10 mouse cellular contexts compared by ENCODE assay signal in the genomic region with DNA sequence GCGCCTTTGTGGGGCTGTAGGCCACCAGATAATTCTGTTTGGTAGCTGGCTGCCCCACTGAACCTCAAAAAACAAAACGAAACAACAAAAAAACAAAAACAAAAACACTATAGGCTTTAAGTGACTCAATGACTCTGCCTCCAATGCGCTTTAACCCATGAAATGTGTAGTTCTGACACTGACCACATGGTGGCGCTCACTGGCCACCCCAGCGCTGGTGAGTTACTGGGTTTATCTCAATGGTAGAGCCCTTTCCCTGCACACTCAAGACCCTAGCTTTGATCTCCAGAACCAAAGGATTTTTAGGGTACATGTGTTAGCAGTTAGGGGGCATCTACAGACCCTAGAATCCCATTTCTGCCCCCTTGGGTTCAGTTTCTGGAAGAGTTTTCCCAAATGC. TPM values are rescaled to one million over a fixed set of nuclear protein-coding genes. Genes with fewer than 3 reads are reported as not detected.
DNase-seq lines count a peak whose midpoint lies in the region; ATAC-seq lines count a peak whose summit lies in the region.
"Had no signal": no experiment of that assay in that cellular context is flagged by ENCODE, and none has a peak within 500 bp of the region (broad histone marks: within the 10 kb centered on the region; RNA-seq: fewer than 3 reads in every experiment).

No protein-coding gene starts in this region.

- no peak overlapping the region for H3K9ac ChIP-seq in forebrain, embryonic 12.5 days
- no peak overlapping the region for H3K9ac ChIP-seq in midbrain, embryonic 11.5 days (ENCODE audit: low read length)
- no peak overlapping the region for H3K9ac ChIP-seq in midbrain, embryonic 16.5 days (ENCODE audit: low read depth, low read length)

- peaks cover 4% of the 10 kb centered on the region; the same call in 1 of the 2 replicates for H3K4me1 ChIP-seq in forebrain, embryonic 10.5 days
- H3K4me1 ChIP-seq in forebrain, embryonic 12.5 days: no peaks in the 10 kb centered on the region
- no peaks in the 10 kb centered on the region for H3K4me1 ChIP-seq in midbrain, embryonic 11.5 days (ENCODE audit: control insufficient read depth, insufficient read depth, low read length)
- no peaks in the 10 kb centered on the region for H3K4me1 ChIP-seq in midbrain, embryonic 16.5 days (ENCODE audit: control insufficient read depth, insufficient read depth, low read length)

- ATAC-seq in forebrain, embryonic 12.5 days (ENCODE audit: low FRiP score): no peak
- ATAC-seq in midbrain, embryonic 11.5 days (ENCODE audit: low FRiP score): no peak
- no peak for ATAC-seq in midbrain, embryonic 16.5 days

- H3K27ac ChIP-seq in forebrain, embryonic 10.5 days: no peak overlapping the region
- no peak overlapping the region for H3K27ac ChIP-seq in forebrain, embryonic 12.5 days
- no peak overlapping the region for H3K27ac ChIP-seq in midbrain, embryonic 11.5 days (ENCODE audit: low read depth, low read length)
- no peak overlapping the region for H3K27ac ChIP-seq in midbrain, embryonic 16.5 days (ENCODE audit: low read length)
- H3K27ac ChIP-seq: macrophage had no signal

- no peaks in the 10 kb centered on the region for H3K36me3 ChIP-seq in forebrain, embryonic 10.5 days (replicated peaks)
- H3K36me3 ChIP-seq in forebrain, embryonic 12.5 days (replicated peaks): no peaks in the 10 kb centered on the region
- no peaks in the 10 kb centered on the region for H3K36me3 ChIP-seq in midbrain, embryonic 11.5 days (ENCODE audit: control insufficient read depth, insufficient read depth, low read length)
- no peaks in the 10 kb centered on the region for H3K36me3 ChIP-seq in midbrain, embryonic 16.5 days (ENCODE audit: control insufficient read depth, insufficient read depth, low read length)

- no peaks in the 10 kb centered on the region for H3K9me3 ChIP-seq in forebrain, embryonic 10.5 days
- H3K9me3 ChIP-seq in forebrain, embryonic 12.5 days: no peaks in the 10 kb centered on the region
- H3K9me3 ChIP-seq in midbrain, embryonic 11.5 days (ENCODE audit: control insufficient read depth, low read length): no peaks in the 10 kb centered on the region
- no peaks in the 10 kb centered on the region for H3K9me3 ChIP-seq in midbrain, embryonic 16.5 days (replicated peaks; ENCODE audit: control insufficient read depth, low read length, poor library complexity, severe bottlenecking)

- DNase-seq in forebrain, embryonic 10.5 days (ENCODE audit: extremely low spot score, low spot score): peak; percentile 51
- DNase-seq in midbrain, embryonic 11.5 days (ENCODE audit: low spot score, missing footprints): peak; percentile 96
- peak; percentile 40 for DNase-seq in cerebellum, adult 11-12 months
- DNase-seq in frontal cortex, postnatal 25 days (ENCODE audit: low spot score in 2 of 2): peak; percentile 41 to 48
- DNase-seq in retina, embryonic 14.5 days (ENCODE audit: low spot score): peak; percentile 85
- DNase-seq in urinary bladder, postnatal 14 days (ENCODE audit: low spot score): no peak

- 23% methylated on average over 5 of the region's 5 CpGs for WGBS in forebrain, embryonic 10.5 days
- WGBS in forebrain, embryonic 12.5 days: 22% methylated on average over 5 of the region's 5 CpGs
- WGBS in midbrain, embryonic 11.5 days: 14% methylated on average over 5 of the region's 5 CpGs
- 13% methylated on average over 5 of the region's 5 CpGs for WGBS in midbrain, embryonic 16.5 days

- no peaks in the 10 kb centered on the region for H3K27me3 ChIP-seq in forebrain, embryonic 10.5 days (ENCODE audit: poor library complexity, severe bottlenecking)
- peaks cover 13% of the 10 kb centered on the region; the same call in 1 of the 2 replicates for H3K27me3 ChIP-seq in forebrain, embryonic 12.5 days
- no peaks in the 10 kb centered on the region for H3K27me3 ChIP-seq in midbrain, embryonic 11.5 days (ENCODE audit: control insufficient read depth, insufficient read depth, low read length)
- 0 out of 2 replicates have a peak, but pooled peaks cover 3% of the 10 kb centered on the region for H3K27me3 ChIP-seq in midbrain, embryonic 16.5 days (ENCODE audit: control insufficient read depth, insufficient read depth, low read depth, low read length)

- no peak overlapping the region for H3K4me2 ChIP-seq in forebrain, embryonic 12.5 days
- no peak overlapping the region for H3K4me2 ChIP-seq in midbrain, embryonic 11.5 days
- H3K4me2 ChIP-seq in midbrain, embryonic 16.5 days (ENCODE audit: low read length): no peak overlapping the region

- H3K4me3 ChIP-seq in forebrain, embryonic 10.5 days: no peak overlapping the region
- no peak overlapping the region for H3K4me3 ChIP-seq in forebrain, embryonic 12.5 days (replicated peaks)
- H3K4me3 ChIP-seq in midbrain, embryonic 11.5 days (ENCODE audit: low read depth, low read length): no peak overlapping the region
- H3K4me3 ChIP-seq in midbrain, embryonic 16.5 days (ENCODE audit: low read depth, low read length): no peak overlapping the region

RNA-seq across cellular contexts. Expression of a gene that starts 39.6 kb away (rescaled TPM):
- polyA plus RNA-seq in forebrain, embryonic 10.5 days (2016; fragmentation: Nextera tagmentation; extraction: Ambion mirVana): not detected in 2 replicates
- polyA plus RNA-seq in forebrain, embryonic 12.5 days (2016; fragmentation: Nextera tagmentation; extraction: Ambion mirVana): not detected in 2 replicates
- not detected in 2 replicates for polyA plus RNA-seq in midbrain, embryonic 11.5 days (2014; fragmentation: Nextera tagmentation; extraction: Ambion mirVana)
- polyA plus RNA-seq in midbrain, embryonic 16.5 days (2015; fragmentation: Nextera tagmentation; extraction: Ambion mirVana): 0.16 and 0.23 TPM in 2 replicates
- polyA plus RNA-seq: macrophage had no signal

RNA-seq across cellular contexts. Expression of a gene that starts 46.7 kb away (rescaled TPM):
- 0.33 and 0.70 TPM in 2 replicates for polyA plus RNA-seq in forebrain, embryonic 10.5 days (2016; fragmentation: Nextera tagmentation; extraction: Ambion mirVana)
- 0.41 and 0.72 TPM in 2 replicates for polyA plus RNA-seq in forebrain, embryonic 12.5 days (2016; fragmentation: Nextera tagmentation; extraction: Ambion mirVana)
- 0.72 and 0.89 TPM in 2 replicates for polyA plus RNA-seq in midbrain, embryonic 11.5 days (2014; fragmentation: Nextera tagmentation; extraction: Ambion mirVana)
- polyA plus RNA-seq in midbrain, embryonic 16.5 days (2015; fragmentation: Nextera tagmentation; extraction: Ambion mirVana): 0.46 and 0.84 TPM in 2 replicates

RNA-seq across cellular contexts. Expression of a gene that starts 55.9 kb away (rescaled TPM):
- 0.25 and 0.60 TPM in 2 replicates for polyA plus RNA-seq in forebrain, embryonic 10.5 days (2016; fragmentation: Nextera tagmentation; extraction: Ambion mirVana)
- polyA plus RNA-seq in forebrain, embryonic 12.5 days (2016; fragmentation: Nextera tagmentation; extraction: Ambion mirVana): 4.6 and 5.1 TPM in 2 replicates
- 0.57 and 1.4 TPM in 2 replicates for polyA plus RNA-seq in midbrain, embryonic 11.5 days (2014; fragmentation: Nextera tagmentation; extraction: Ambion mirVana)
- polyA plus RNA-seq in midbrain, embryonic 16.5 days (2015; fragmentation: Nextera tagmentation; extraction: Ambion mirVana): 27.4 and 30.2 TPM in 2 replicates
- polyA plus RNA-seq: heart, embryonic 16.5 days; macrophage had no signal
